Mouse (Mus musculus) liver, postnatal 0 days (tissue): ENCODE results near the gene Fbxo9.

ENCODE experiments used
- CTCF ChIP-seq: sonication (generic); IDR thresholded peaks from 2 replicates; pipeline ENCODE4 v1.5.1; 2016; ENCODE audit warnings: antibody characterized with exemption, low read depth
- EP300 ChIP-seq: IDR thresholded peaks from 2 replicates; pipeline ENCODE4 v1.6.1; 2016; ENCODE audit warnings: antibody characterized with exemption, low read depth, mild to moderate bottlenecking

- TF ChIP-seq CTCF (no peak), EP300 (no peak)
Observed at GRCm38 (mm10) chr9:78050452-78050970, 58.4 kb downstream of the Fbxo9 start.
